Mouse (Mus musculus) left cerebral cortex, postnatal 36 days (tissue): ENCODE measurements around the gene Acta1. TPM values are rescaled to one million over a fixed set of nuclear protein-coding genes. Genes with fewer than 3 reads are reported as not detected.

Experiments used
- DNase-seq, 2 experiments: peaks; one replicate each; pipeline ENCODE4 v3.0.0; 2021 to 2022; ENCODE audit warnings: low spot score in 2 of 2, mixed read lengths in 1 of 2
- intact Hi-C: fragments of 180-260 bp; cut with DNase I; formaldehyde crosslinking; loops from one replicate; pipeline ENCODE4 v1.15.1; 2025
- total RNA-seq, 2 experiments: library from RNA; stranded (reverse); gene quantifications; 2 replicates each; pipeline ENCODE4 v1.2.3; 2021

Gene Acta1
- total RNA-seq, 2 experiments from 2014 or later, result 9.7 to 13.4 TPM

DNA sequence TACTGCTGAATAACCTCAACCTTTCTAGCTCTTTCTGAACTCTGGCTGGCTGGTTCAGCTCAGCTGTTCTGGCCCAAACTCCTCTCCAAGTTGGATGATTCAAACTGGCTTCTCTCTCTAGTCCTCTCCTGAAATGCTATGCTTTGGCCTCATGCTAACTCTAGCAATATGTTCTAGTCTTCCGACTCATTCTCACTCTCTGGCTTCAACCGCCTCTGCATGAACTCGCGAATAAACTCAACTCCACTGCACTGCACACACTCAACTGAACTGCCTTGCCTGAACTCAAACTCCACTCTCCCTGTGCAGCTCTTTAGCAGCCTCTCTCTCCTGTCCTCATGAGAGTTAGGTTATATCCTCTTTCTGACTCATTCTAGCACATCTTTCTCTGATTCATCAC, 7.4 kb downstream of the Acta1 start:
- no peak for DNase-seq
- intact Hi-C loops, result no loop called here

GRCm38 (mm10) chr8:123884721-123885565, 9.6 kb downstream of the Acta1 start:
- peak; percentile 81 to 83 for DNase-seq
- intact Hi-C loops, result no loop called here

DNA sequence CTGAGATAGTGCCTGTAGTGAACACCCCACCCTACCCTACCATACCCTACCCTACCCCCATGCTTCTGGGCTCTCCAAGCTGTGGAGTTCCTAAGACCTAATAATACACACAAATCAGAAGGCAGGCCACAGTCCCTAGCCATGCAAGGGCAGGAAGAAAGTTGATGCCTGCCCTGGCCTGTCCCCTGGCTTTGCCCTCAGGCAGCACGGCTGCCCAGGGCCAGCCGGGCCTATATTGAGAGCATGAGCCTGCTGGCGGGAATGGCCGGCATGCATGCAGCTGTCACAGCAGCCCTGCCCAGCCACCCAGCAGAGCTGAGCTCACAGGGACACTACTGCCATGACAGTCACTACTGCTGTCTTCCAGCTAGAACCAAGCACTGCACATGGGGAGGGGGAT, 11.5 kb downstream of the Acta1 start:
- no peak for DNase-seq
- intact Hi-C loops, result no loop called here

DNA sequence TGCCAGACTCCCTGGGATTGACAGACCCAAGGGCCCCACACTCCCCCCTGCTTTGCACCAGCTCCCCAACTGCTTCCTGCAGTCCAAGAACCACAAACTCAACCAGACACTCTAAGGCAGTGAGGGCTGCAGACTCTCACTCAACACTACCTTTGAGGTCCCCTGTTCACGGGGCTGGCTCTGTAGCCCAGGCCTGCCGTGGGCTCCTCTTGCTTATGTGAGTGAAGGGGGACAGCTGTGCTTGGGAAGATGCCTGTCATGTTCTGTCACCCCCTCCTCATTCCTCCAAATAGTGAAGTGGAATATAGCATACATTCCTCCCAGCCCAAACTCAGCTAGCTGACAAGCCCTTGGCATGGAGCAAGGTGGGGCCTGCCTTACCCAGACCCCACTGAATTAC, 12.1 kb downstream of the Acta1 start:
- intact Hi-C loops, result no loop called here
- DNase-seq, result no peak

DNA sequence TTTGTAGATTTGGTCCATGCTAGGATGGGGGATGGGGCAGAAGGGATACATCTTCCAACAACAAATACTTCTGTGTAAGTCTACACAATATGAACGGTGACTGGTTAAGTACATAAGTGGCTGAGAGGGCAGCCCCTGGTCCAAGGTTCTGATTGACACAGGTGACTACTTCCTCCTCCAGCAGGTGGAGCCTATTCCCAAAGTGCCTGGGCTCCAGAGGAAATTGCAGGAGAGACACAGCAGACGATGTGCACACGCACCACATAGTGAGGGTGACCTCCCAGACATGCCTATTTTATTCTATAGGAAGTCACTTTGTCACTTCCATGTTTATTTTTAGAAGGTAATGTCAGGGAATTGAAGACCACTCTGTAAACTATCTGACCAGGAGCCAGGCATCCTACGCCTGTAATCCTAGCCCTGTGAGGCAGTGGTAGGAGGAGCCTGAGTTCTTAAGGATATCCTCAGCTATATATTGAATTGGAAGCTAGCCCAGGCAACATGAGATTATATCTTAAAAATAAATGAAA, 13.7 kb downstream of the Acta1 start:
- intact Hi-C loops, result no loop called here

DNA sequence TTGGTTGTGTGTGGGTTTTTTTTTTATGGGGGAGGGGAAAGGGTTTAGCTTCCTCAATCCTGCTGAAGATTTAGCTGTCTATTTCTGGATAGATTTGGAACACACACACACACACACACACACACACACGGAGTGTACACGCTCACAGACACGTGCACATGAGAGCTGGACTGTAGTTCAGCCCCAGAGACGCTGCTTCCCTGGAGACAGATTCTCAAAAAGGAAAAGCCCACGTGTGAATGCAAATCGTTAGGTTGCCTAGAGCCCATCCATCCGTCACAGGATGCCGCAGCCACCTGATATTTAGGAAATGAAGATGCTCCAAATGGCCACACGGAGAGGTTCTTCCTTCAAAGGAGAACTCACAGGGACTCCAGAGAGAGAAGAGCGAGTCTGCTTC, 14.3 kb downstream of the Acta1 start:
- intact Hi-C loops, result no loop called here

More for the DNA sequence above, 13.7 kb downstream of the Acta1 start:
- DNase-seq, result no peak

DNA sequence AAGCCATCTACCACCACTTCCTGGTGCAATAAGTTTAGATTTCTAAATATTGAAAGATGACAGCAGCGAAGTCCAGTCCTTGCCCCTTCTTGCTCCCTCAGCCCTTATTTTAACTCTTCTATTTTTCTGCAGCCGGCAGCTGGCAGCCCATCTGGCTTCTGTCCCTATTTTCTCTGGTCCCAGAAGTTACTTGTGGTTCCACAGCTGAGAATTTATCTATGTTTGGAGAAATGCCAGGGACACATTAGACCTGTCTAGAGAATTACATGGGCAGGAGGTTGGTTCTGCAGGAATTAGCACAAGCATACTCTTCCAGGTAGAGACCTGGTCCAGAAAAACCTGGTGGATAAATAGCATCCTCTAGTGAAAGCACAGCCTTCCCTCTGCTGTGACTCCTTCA, 16.7 kb downstream of the Acta1 start:
- DNase-seq, result no peak
- intact Hi-C loops, result loop anchor here (1.0 kb wide), 1 partner anchor 37 kb away; no protein-coding TSS in a partner anchor

More for the DNA sequence above, 14.3 kb downstream of the Acta1 start:
- DNase-seq, result peak; percentile 73 to 78

- intact Hi-C loops, result no loop called here
- DNase-seq, result no peak
Observed at GRCm38 (mm10) chr8:123874324-123874723, 20.2 kb downstream of the Acta1 start.

GRCm38 (mm10) chr8:123873364-123873763, 21.2 kb downstream of the Acta1 start:
- intact Hi-C loops, result no loop called here
- no peak for DNase-seq

DNA sequence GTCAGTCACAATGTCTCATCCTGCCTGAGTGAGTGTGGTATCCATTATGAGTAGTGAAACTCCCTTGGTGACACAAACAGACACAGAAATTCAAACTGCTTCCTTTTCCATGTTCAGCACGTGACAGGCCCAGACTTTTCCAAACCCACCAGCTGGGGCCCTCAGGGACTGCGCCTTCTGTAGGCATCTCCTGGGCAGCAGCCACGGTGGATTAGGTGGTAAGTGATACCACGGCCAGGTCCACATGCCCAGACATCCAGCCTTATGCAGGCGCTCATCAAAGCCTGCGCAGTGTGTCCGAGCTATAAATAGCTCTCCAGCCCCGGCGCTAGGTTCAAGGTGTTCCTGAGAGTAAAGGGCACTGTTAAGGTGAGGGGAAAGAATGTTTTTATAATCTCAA, 22.5 kb downstream of the Acta1 start:
- intact Hi-C loops, result no loop called here

GRCm38 (mm10) chr8:123866971-123867370, 27.6 kb downstream of the Acta1 start:
- DNase-seq, result no peak
- intact Hi-C loops, result no loop called here

More for the DNA sequence above, 22.5 kb downstream of the Acta1 start:
- no peak for DNase-seq

DNA sequence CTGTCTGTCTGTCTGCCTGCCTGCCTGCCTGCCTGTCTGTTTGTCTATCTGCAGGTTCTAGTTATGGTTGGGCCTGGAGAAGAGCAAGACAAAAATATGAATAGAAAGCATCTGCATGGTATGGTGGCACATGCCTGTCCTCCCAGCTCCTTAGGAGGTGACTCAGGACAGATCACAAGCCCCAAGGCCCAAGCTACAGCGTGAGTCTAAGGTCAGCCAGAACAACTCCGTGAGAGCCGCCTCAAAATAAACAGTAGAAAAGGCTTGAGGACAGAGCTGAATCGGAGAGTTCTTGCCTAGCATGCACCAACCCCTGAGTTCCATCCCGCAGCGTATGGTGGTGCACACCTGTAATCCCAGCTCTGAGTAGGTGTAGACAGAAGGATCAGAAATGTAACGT, 28.8 kb downstream of the Acta1 start:
- no peak for DNase-seq
- intact Hi-C loops, result no loop called here

GRCm38 (mm10) chr8:123860386-123860785, 34.2 kb downstream of the Acta1 start:
- no peak for DNase-seq
- intact Hi-C loops, result no loop called here

- DNase-seq, result peak; percentile 68 to 78
- intact Hi-C loops, result loop anchor here (2.0 kb wide), 2 partner anchors 15 to 33 kb away; no protein-coding TSS in a partner anchor
Observed at GRCm38 (mm10) chr8:123859648-123860259, 34.8 kb downstream of the Acta1 start, which contains the start of gene Ccsap. Gene Ccsap (minus strand): TSS chr8:123860209.

GRCm38 (mm10) chr8:123858941-123859647, 35.5 kb downstream of the Acta1 start:
- DNase-seq, result peak; percentile 90 to 93
- intact Hi-C loops, result loop anchor here (2.0 kb wide), 2 partner anchors 14 to 34 kb away; no protein-coding TSS in a partner anchor

DNA sequence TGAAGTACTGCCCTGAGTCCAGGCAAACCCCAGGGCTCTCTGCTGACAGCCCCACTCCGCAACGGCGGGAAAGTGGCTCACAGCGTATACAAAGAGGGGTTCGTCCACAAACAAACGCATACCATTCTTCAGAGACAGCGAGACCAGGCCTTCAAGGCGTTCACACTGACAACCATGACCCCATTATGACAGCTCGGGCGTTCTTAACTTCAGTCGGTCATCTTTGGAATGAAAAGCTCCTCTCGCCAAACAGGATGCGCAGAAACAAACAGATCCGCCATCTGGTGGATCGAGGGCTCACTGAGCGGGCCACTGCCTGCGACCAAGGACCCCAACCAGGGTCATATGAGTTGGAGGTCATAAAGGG, 36.0 kb downstream of the Acta1 start:
- intact Hi-C loops, result loop anchor here (2.0 kb wide), 2 partner anchors 14 to 34 kb away; no protein-coding TSS in a partner anchor
- no peak for DNase-seq

GRCm38 (mm10) chr8:123857361-123857760, 37.2 kb downstream of the Acta1 start:
- DNase-seq, result no peak
- intact Hi-C loops, result no loop called here

- DNase-seq, result no peak
- intact Hi-C loops, result no loop called here
Observed at GRCm38 (mm10) chr8:123854733-123855475, 39.6 kb downstream of the Acta1 start.

GRCm38 (mm10) chr8:123854252-123854651, 40.3 kb downstream of the Acta1 start:
- intact Hi-C loops, result no loop called here
- no peak for DNase-seq
